Mouse (Mus musculus) liver, adult (tissue): ENCODE measurements around the gene Fads3.
A peak's percentile ranks its signal among the peaks of the same experiment; 100 is the strongest.

ENCODE experiments used
- GATA4 ChIP-seq: IDR thresholded peaks from 2 replicates; pipeline ENCODE4 v1.6.1; 2014; ENCODE audit warnings: mild to moderate bottlenecking, low read length; ENCODE audit not compliant: insufficient replicate concordance

The Fads3 gene

DNA sequence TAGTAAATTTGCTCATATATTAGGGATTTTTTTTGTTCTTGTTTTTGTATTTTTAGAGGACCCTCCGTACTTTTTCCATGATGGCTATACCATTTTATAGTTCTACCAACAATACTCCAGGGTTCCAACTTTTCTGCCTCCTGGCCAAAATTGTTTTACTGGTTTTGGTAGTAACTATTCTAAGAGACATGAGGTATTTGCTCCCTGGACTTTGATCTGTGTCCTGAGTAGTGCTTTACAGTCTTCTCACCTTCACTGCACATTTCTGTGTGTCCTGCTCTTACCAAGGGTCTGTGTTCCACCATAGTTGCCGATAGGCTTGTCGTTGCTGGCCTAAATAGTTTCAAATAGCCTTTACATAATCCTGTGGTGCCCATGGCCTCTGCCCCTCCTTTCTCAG is 3.0 kb upstream of the Fads3 start:
- no peak for TF ChIP-seq GATA4

DNA sequence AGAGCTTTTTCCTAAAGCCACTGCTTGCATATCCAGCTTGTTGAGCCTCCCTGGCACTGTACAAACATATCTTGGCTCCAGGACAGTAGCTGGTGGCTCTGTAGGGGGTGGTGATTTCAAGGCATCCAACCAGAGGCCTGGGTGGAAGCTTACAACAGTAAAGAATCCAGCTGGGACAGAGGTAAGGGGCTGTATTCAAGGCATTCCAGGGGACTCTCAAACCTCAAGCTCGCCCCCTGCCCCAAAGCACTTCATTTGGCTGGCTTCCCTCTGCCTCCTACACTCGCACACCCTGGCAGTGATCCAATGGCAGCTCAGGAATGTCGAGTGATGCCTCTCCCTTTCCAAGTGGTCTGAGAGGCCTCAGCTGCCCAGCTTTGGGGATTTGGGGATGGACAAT is 2.5 kb upstream of the Fads3 start:
- TF ChIP-seq GATA4, result no peak

DNA sequence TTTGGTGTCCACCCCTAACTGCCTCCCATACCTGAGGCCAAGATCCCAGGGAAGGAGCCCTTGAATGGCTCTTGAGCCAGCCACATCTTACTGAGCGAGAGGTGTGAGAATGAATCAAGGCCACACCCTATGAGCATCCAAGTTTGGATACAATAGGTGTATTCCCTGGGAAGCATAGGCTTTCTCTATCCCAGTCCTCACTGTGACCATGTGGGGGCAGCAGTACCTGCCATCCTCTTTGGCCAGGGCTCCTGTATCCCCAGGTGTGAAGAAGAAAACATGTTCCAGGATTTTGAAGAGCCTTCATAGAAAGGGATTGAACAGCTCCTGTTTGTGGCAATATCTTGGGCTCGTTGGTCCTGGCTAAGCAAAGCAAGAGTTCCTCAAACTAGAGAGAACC is 1.8 kb upstream of the Fads3 start:
- TF ChIP-seq GATA4, result no peak

DNA sequence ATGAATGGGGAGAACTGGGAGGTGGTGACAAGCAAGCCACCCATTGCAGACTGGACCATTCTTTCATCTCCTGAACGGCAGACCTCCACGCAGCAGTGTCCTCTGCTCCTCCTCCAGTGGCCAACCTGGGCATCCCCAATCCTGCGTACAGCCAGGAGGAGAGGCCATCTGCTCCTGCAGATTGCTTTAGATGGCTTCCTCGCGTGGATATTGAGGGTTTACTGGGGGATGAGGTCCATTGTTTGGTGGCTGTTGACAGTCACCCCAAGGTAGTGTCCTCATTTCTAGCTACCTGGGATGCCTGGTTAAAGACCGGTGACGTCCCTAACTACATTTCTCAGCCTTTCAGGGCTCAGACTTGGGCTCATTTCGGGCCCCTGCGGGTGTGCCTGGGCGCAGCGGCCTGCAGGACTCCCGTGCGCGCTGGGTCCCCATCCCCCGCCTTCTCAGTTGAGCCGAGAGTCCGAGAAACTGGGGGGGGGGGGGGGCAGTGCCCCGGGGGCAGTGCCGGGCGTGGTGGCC is 442 bp upstream of the Fads3 start:
- TF ChIP-seq GATA4, result no peak

DNA sequence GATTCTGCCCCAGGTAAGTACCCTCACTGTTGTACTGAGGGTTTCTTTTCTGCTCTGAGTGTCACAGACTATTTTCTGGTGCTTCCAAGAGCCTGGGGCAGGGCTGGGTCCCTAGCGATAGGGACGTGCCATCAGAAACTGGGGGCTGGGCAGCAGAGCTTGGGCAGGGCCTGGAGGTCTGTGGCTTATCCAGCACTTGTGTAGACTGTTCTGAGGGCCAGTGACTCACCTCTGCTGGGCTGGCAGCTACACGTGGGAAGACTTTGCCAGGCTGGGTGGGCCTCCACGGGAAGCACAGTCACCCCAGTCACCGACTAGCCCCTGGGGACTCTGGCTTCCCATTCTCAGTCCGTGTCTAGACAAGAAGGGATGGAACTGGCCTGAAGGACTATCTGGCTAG is 863 bp downstream of the Fads3 start:
- TF ChIP-seq GATA4, result no peak

DNA sequence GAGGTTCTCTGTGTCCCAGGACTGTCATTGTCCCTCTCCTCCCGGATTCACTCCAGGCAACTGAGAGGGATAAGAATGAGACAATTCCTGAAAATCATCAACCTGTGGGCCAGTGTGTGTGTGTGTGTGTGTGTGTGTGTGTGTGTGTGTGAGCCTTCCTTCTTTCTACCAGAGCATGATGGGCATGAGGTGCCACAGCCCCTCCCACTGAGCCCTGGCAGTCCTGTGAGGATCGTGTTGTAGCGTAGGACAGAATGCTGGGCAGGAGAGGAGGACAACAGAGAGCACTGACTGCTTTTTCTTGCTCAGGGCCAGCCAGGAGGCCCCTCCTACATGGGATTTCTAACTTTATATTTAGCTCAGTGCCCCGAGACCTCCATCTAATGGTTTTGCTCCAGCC is 1.4 kb downstream of the Fads3 start:
- no peak for TF ChIP-seq GATA4

DNA sequence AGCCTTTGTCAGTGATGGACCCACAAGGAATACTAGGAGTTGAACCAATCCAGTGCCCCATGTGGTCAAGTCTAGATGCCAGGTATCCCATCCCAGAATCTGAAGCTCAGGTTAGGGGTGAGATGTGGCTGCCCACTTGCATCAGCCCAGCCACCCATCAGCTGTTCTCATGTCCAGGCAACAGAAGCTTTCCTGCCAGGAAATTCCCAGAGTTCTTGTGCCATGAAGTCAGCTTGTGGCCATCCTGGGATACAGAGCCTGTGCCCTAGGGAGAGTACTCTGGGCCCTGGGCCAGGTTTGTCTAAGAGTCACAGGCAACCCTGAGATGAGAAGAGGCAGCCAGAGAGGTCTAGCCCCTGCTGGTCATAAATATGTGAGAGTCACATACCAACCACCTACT is 2.3 kb downstream of the Fads3 start:
- TF ChIP-seq GATA4, result no peak

DNA sequence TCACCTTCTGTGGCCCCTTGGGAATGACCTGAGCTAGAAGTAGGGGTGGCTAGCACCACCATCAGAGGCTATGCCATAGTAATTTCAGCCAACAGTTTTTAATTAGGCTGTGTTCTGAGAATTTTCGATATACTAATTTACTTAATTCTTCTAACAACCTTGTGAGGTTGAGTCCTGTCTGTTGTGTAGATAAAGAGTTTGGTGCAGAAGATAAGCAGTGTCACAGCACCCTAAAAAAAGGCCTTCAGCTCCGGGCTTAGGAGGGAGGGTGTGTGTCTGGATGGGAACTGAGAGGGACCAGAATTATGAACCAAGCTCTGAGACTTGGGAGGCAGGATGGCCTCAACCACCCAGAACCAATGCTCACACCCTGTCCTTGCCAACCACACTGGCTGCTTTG is 4.3 kb downstream of the Fads3 start:
- TF ChIP-seq GATA4, result no peak

DNA sequence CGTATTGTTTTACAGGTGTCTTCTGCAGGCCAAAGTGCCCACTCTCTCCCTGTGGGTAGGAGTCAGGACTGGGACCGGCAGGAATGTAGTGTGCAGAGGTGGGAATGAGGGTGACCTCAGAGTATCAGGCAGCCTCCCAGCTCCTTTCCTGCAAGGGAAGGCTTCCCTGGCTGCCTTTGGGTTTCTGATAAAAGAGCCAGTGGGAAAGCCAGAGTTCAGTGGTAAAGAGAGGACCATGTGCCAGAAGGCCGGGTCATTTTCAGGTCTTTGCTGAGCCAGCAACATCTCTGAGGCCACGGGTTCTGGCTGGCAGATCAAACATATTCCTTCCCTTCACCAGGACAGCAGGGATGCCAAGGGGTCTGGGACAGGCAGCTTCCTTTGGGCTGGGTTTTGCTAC is 5.0 kb downstream of the Fads3 start:
- peak; percentile 28; the same call in 1 of the 2 replicates for TF ChIP-seq GATA4

DNA sequence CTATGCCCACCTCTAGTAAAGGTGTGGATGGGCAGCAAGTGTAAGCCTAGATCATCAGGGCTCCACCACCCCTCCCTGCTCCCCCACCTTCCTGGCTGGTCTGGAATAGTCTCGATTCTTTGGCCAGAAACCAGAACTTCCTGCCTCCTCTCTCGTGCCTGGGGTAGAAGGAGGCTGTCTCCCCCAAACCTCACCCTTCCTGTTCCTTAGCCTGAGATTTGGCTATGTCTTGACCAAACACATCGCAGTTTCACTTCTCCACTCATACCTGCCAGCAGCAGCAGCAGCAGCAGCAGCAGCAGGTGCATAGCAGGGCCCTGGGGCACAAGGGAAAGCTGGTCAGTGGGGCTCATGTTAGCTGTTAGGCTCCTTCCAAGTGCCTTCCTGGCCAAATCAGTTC is 5.6 kb downstream of the Fads3 start:
- TF ChIP-seq GATA4, result no peak

DNA sequence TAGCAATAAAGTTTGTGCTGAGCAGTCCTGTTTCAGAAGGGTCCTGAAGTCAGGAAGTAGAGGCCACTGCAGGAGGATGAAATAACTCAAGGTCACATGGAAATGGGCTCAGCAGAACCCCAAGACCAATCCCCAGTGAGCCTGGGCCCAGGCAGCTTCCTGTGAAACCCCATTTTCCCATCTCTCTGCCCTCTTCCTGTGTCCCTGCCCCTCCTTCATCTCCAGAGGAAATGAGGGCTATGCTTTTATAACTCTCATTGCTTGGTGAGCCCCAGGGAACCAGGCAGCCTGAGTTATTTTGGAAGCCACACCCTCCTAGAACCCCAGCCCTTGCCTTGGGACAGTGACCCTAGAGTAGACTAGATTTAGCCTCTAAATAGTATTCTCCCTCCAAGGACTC is 8.2 kb downstream of the Fads3 start:
- TF ChIP-seq GATA4, result no peak

DNA sequence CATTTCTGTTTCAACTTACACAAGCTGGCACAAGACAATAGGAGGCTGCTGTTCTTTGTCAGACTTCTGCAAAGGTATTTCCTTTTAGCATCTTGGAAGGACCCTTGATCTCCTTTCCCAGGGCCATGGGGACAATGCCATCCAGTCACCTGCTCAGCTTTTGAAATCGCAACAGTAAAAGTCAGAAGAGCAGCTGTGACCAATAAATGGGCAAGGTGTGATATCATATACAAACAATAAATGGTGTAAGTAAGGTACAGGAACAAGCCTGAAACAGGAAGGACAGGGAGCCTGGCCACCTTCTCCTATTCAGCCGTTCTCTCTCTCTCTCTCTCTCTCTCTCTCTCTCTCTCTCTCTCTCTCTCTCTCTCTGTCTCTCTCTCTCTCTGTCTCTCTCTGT is 9.1 kb downstream of the Fads3 start:
- TF ChIP-seq GATA4, result no peak

DNA sequence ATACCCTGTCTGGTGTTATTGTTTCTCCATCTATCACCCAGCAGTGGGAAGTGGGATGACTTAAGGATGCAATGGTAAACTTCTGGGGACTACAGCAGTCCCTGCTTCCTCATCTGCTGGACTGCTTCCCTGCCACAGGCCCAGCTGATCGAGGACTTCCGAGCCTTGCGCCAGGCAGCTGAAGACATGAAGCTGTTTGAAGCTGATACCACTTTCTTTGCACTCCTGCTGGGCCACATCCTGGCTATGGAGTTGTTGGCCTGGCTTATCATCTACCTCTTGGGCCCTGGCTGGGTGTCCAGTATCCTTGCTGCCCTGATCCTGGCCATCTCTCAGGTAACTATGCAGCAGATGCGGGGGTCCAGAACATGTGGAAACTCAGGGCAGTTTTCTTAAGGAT is 11.3 kb downstream of the Fads3 start:
- no peak for TF ChIP-seq GATA4

DNA sequence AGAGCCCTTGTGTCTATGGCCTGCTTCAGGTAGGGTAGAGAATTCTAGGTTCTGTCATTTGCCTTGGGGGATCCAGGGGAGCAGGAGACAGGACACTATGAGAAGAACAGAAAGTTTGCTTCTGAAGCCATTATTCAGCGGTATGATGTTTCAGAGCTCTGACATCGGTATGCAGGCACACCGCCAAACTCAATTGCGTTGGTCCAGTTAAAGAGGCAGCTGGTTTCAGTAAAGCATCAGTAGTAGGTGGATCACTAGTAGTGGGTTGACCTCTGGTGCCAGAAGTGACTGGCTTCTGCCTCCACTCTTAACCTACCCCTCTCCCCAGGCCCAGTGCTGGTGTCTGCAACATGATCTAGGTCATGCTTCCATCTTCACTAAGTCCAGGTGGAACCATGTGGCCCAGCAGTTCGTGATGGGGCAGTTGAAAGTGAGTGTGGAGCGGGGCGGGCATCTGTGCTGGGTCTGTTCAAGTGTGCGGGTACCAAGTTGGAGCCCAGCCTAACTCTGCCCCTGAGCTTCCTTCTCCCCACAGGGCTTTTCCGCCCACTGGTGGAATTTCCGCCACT is 12.4 kb downstream of the Fads3 start:
- no peak for TF ChIP-seq GATA4

DNA sequence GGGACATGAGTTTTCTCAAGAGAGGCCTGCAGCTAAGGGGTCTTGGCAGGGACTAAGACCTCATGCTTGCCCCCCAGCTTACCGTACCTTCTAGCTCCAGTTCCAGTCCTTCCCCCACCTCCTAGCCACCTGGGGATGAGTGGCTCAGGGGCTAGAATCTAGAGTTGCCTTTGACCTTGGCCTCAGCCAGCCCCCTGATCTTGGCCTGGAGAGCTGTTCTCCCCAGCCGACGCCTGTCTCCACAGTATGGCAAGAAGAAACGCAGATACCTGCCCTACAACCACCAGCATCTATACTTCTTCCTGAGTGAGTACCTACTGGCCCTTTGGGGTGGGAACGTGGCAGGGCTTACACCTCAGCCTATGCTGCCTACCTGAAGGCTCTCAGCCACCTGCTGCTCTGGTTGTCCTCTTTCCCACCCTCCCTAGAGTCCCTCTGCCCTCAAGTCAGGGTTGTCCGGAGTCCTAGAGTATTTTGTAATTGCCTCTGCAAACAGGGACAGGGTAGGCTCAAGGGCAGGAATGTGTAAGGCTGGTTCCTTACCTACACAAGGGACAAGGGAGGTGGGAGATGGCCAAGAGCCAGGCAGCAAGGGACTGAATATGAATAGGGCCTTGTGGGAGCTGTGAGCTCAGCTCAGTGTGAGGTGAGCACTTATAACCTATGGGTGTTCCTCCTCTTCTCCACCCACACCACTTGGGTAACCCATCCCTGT is 13.1 kb downstream of the Fads3 start:
- no peak for TF ChIP-seq GATA4

DNA sequence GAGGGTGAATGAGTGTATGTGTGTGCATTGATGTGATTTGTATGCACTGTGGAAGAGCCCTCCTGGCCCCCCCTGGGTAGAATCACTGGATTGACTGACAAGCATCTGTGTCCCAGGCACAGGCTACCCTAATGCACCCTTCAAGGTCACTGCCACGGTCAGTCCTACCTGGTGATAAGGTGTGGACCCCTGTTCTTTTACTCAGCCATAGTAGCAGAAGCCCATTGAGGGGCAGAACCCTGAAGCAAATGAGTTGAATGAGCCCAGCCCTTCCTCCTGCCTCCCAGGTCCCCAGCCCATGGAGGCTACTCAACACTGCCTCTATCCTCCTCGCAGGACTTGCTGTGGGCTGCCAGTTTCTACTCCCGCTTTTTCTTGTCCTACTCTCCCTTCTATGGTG is 13.9 kb downstream of the Fads3 start:
- TF ChIP-seq GATA4, result no peak

DNA sequence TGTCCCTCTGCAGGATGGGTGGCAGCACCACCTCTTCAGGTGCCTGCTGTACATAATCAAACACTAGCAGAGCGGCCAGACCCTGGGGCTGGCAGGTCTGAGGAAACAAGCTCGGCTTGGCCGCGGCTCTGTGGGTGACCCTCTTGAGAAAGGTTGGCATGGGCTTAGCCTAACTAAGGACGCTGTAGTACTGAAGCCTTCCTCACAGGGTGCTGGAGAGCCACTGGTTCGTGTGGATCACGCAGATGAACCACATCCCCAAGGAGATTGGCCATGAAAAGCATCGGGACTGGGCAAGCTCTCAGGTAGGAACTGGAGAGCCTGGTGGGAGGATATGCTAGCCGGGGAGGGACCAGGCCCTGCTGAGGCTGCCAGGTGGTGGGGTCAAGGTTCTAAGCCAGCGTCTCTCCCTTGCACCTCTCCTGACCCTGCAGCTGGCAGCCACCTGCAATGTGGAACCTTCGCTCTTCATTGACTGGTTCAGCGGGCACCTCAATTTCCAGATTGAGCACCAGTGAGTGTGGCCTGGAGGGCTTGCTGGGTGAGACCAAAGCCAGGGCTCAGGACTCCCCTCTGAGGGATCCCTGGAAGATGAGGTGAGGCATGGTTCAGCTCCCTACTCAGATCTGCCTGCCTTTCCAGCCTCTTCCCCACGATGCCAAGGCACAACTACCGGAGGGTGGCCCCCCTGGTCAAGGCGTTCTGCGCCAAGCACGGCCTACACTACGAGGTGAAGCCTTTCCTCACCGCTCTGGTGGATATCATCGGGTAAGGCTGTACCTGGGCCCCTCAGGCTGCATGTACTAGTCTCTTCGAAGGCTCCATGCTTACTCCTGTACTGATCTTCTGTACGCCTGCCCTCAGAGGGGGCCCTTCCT is 14.7 kb downstream of the Fads3 start:
- no peak for TF ChIP-seq GATA4

DNA sequence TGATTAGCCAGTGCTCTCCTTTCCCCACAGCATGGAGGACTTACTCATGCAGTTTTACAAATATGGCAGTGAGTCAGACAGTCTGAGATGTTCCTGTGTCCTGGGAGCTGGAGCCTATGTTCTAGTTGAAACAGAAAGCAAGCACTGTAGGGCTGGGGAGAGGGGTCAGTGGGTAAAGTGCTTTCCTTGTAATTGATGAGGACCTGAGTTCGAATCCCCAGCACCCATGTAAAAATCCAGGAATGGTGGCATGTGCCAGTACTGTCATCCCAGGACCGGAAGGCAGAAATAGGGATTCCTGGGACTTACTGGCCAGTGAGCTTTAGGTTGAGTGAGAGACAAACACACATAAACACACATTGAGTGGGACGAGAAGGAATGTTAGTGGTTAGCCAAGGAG is 15.3 kb downstream of the Fads3 start:
- no peak for TF ChIP-seq GATA4
